Mouse (Mus musculus) heart, embryonic 16.5 days (tissue): Measurements from ENCODE around the gene Il9. TPM values are rescaled to one million over a fixed set of nuclear protein-coding genes. Genes with fewer than 3 reads are reported as not detected.
A peak's percentile ranks its signal among the peaks of the same experiment; 100 is the strongest.

Experiments
- ATAC-seq: fragments of 200-750 bp; cut with Nextera tagmentation; replicated peaks from 2 replicates; pipeline ENCODE4 v1.8.0; 2017; ENCODE audit warnings: moderate number of reproducible peaks; ENCODE audit not compliant: insufficient read depth, low FRiP score; ENCODE audit errors: extremely low read depth
- H3K27ac ChIP-seq: fragments of 300-500 bp; sonication (generic); 2 replicates; pipeline ENCODE4 v1.5.1; 2014; ENCODE audit warnings: mild to moderate bottlenecking, low read length, control low read depth, moderate library complexity
- H3K27me3 ChIP-seq: fragments of 300-500 bp; sonication (generic); 2 replicates; pipeline ENCODE4 v1.6.1; 2014; ENCODE audit warnings: low read length, mixed read lengths; ENCODE audit not compliant: control insufficient read depth, insufficient read depth
- H3K36me3 ChIP-seq: fragments of 300-500 bp; sonication (generic); 2 replicates; pipeline ENCODE4 v1.6.1; 2014; ENCODE audit not compliant: control insufficient read depth, insufficient read depth
- H3K4me1 ChIP-seq: fragments of 300-500 bp; sonication (generic); 2 replicates; pipeline ENCODE4 v1.6.1; 2014; ENCODE audit warnings: low read length, mixed read lengths; ENCODE audit not compliant: control insufficient read depth, insufficient read depth
- H3K4me2 ChIP-seq: fragments of 300-500 bp; sonication (generic); 2 replicates; pipeline ENCODE4 v1.6.1; 2014; ENCODE audit warnings: low read depth, mild to moderate bottlenecking, control low read depth, low read length
- H3K4me3 ChIP-seq: fragments of 300-500 bp; sonication (generic); 2 replicates; pipeline ENCODE4 v1.5.1; 2014; ENCODE audit warnings: mild to moderate bottlenecking, control low read depth, low read length
- H3K9ac ChIP-seq: fragments of 300-500 bp; sonication (generic); 2 replicates; pipeline ENCODE4 v1.6.1; 2014; ENCODE audit warnings: low read length, control low read depth
- H3K9me3 ChIP-seq: fragments of 300-500 bp; sonication (generic); replicated peaks from 2 replicates; pipeline ENCODE4 v1.6.1; 2016; ENCODE audit warnings: low read length; ENCODE audit not compliant: control insufficient read depth
- WGBS: fragments of 180-500 bp; shearing (Covaris S2); extraction: QIAGEN DNeasy Blood & Tissue Kit; methylation state at CpG from one replicate; pipeline ENCODE4 v1.1.7; 2014; 5-methylcytosine and 5-hydroxymethylcytosine counted together
- polyA plus RNA-seq: library from polyadenylated mRNA; unstranded; fragments of >200 nt; fragmentation: Nextera tagmentation; extraction: Ambion mirVana; gene quantifications from 2 replicates; pipeline ENCODE4 v1.2.1, GENCODE M21; 2015

Il9 gene
- polyA plus RNA-seq, 1 experiment from 2014 or later = not detected

DNA sequence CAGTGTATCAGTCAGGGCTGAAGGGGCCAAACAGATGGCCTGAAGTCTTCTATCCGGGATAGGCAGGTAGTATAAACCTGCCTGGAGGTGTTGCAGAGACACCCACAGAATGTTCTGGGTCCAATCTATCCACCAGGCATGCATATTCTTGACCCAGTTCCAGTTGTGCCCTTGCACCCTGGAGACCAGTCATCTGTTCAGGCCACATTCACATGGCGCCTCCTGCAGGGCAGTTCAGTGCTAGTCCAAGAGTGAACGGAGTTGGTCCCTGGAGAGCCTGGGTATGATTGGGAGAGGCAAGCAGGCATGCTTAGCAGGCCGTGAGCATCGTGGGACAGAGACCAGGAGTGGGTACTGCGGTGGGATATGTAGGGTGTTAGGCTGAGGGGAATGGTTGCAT, 4.0 kb downstream of the Il9 start:
- no peak overlapping the region for H3K4me2 ChIP-seq
- WGBS = 81% methylated on average over 6 of the region's 6 CpGs
- H3K36me3 ChIP-seq = no peaks in the 10 kb centered on the region
- no peak for ATAC-seq
- no peak overlapping the region for H3K9ac ChIP-seq
- H3K27me3 ChIP-seq = peaks cover 3% of the 10 kb centered on the region; the same call in 1 of the 2 replicates
- H3K27ac ChIP-seq = no peak overlapping the region
- no peaks in the 10 kb centered on the region for H3K9me3 ChIP-seq
- H3K4me3 ChIP-seq = no peak overlapping the region
- peaks cover 7% of the 10 kb centered on the region for H3K4me1 ChIP-seq

DNA sequence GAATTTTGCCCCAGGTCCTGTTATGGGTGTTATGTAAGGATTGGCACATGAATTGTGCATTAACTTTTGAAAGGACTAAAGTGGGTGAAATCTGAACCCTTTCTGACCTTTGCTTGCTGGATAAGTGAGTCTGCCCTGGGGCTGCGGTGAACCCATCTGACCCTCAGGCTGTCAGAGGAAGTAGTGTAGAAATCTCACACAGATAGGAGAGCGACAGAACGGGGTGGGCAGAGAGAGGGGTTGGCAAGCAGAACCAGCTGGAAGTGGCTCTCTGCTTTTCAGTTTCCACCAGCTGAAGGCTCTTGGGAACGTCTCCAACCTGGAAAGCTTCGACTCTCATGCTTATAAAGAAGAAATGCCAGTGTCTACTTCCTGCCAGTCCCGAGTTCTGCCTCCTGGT, 4.8 kb downstream of the Il9 start:
- Histone ChIP-seq H3K9ac (no peak overlapping the region), H3K9me3 (no peaks in the 10 kb centered on the region), H3K27me3 (peaks cover 3% of the 10 kb centered on the region; the same call in 1 of the 2 replicates), H3K4me1 (peaks cover 7% of the 10 kb centered on the region), H3K27ac (no peak overlapping the region), H3K4me2 (no peak overlapping the region), H3K4me3 (no peak overlapping the region), H3K36me3 (no peaks in the 10 kb centered on the region)
- 14% methylated on average over 6 of the region's 6 CpGs for WGBS
- ATAC-seq = no peak

- no peak; the same call in 1 of the 2 replicates for ATAC-seq
- H3K4me1 ChIP-seq = peaks cover 7% of the 10 kb centered on the region
- H3K4me3 ChIP-seq = no peak overlapping the region
These were observed 5.3 kb downstream of the Il9 start for GRCm38 (mm10) chr13:56476790-56477189.

DNA sequence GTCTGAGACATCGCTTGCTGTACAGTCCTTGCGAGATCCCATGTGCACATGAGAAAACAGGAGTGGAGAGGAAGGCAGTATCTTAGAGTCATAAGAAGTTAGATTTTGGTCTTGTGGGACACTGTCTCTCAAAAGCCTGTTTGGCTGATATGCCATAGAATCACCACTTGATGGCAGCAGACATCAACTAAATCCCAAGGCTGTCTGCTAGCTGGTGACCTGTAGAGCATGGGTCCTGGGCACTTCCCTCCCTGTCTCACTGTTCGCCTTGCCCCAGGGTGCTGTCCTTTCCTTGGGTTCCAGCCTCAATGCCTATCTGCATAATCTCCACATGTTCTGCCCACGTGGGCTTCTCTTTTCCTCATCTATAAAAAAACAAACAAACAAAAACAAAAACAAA, 6.7 kb downstream of the Il9 start:
- Histone ChIP-seq H3K36me3 (no peaks in the 10 kb centered on the region), H3K9ac (no peak overlapping the region), H3K9me3 (no peaks in the 10 kb centered on the region), H3K4me1 (peaks cover 7% of the 10 kb centered on the region), H3K4me2 (0 out of 2 replicates have a peak overlapping the region, but pooled peaks have one; percentile 6), H3K4me3 (no peak overlapping the region), H3K27me3 (peaks cover 3% of the 10 kb centered on the region; the same call in 1 of the 2 replicates), H3K27ac (no peak overlapping the region)
- WGBS = 29% methylated on average over 4 of the region's 4 CpGs
- peak; percentile 45; the same call in 1 of the 2 replicates for ATAC-seq

More at GRCm38 (mm10) chr13:56476790-56477189, 5.3 kb downstream of the Il9 start:
- no peak overlapping the region for H3K27ac ChIP-seq
- H3K27me3 ChIP-seq = peaks cover 3% of the 10 kb centered on the region; the same call in 1 of the 2 replicates
- no peaks in the 10 kb centered on the region for H3K36me3 ChIP-seq
- no peak overlapping the region for H3K4me2 ChIP-seq
- H3K9me3 ChIP-seq = no peaks in the 10 kb centered on the region
- WGBS = 58% methylated on average over 5 of the region's 5 CpGs
- no peak overlapping the region for H3K9ac ChIP-seq

GRCm38 (mm10) chr13:56472661-56473060, 9.4 kb downstream of the Il9 start:
- Histone ChIP-seq H3K4me3 (no peak overlapping the region), H3K9me3 (no peaks in the 10 kb centered on the region), H3K9ac (no peak overlapping the region), H3K27me3 (peaks cover 3% of the 10 kb centered on the region; the same call in 1 of the 2 replicates), H3K36me3 (no peaks in the 10 kb centered on the region), H3K27ac (no peak overlapping the region), H3K4me1 (peaks cover 4% of the 10 kb centered on the region), H3K4me2 (no peak overlapping the region)
- WGBS = 87% methylated on average over 9 of the region's 9 CpGs
- no peak for ATAC-seq

DNA sequence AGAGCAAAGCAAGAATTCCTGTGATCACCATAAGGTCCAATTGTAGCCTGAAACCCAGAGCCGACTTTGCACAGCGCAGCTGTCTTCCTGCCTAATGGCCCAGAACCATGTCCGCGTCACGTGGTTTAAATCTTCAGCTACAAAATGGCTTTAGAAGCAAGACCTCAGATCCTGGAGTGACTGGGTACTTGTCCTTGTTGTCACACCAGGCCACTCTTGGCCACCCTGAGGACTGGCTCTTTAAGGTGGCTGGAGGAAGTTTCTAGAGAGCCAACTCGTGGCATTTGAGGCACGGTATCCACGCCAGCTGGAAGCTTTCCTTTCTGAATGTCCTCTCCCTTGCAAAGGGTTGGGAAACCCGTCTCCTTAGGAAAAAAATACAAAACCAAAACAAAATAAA, 10.1 kb downstream of the Il9 start:
- Histone ChIP-seq H3K4me3 (no peak overlapping the region), H3K9ac (no peak overlapping the region), H3K4me2 (no peak overlapping the region), H3K27me3 (peaks cover 3% of the 10 kb centered on the region; the same call in 1 of the 2 replicates), H3K4me1 (no peaks in the 10 kb centered on the region), H3K27ac (no peak overlapping the region), H3K9me3 (no peaks in the 10 kb centered on the region), H3K36me3 (no peaks in the 10 kb centered on the region)
- ATAC-seq = no peak
- 73% methylated on average over 9 of the region's 9 CpGs for WGBS

- no peak overlapping the region for H3K4me2 ChIP-seq
- ATAC-seq = no peak
- no peak overlapping the region for H3K4me3 ChIP-seq
- H3K36me3 ChIP-seq = no peaks in the 10 kb centered on the region
- H3K9me3 ChIP-seq = no peaks in the 10 kb centered on the region
- H3K4me1 ChIP-seq = no peaks in the 10 kb centered on the region
- 79% methylated on average over 6 of the region's 6 CpGs for WGBS
- H3K27me3 ChIP-seq = peaks cover 3% of the 10 kb centered on the region; the same call in 1 of the 2 replicates
- no peak overlapping the region for H3K9ac ChIP-seq
- H3K27ac ChIP-seq = no peak overlapping the region
These were observed 10.8 kb downstream of the Il9 start for GRCm38 (mm10) chr13:56471211-56471610.

- Histone ChIP-seq H3K27ac (no peak overlapping the region), H3K27me3 (peaks cover 3% of the 10 kb centered on the region; the same call in 1 of the 2 replicates), H3K9me3 (no peaks in the 10 kb centered on the region), H3K36me3 (no peaks in the 10 kb centered on the region), H3K9ac (no peak overlapping the region), H3K4me3 (no peak overlapping the region), H3K4me2 (no peak overlapping the region), H3K4me1 (no peaks in the 10 kb centered on the region)
- WGBS = 85% methylated on average over 4 of the region's 4 CpGs
- ATAC-seq = no peak
These were observed 13.5 kb downstream of the Il9 start for GRCm38 (mm10) chr13:56468536-56468935.

DNA sequence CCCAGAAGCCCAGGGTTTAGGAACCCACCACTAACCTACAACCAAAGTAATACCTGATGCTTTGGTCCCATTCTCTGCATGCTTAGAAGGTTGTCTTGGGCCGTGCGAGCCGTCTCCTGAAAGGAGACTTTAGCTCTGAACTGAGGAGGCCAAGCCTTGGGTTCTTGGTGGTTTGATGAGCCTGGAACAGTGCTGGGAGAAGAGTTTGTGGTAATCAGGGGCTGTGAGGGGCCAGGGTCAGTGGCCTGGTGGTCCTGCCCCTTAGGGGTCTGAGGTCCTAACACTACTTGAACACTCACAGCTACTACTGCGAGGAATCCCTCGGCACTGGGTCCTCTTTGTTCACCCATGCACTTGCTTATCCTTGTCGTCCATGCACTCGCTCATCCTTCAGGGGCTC, 14.3 kb downstream of the Il9 start:
- 83% methylated on average over 7 of the region's 7 CpGs for WGBS
- H3K4me1 ChIP-seq = no peaks in the 10 kb centered on the region
- no peak overlapping the region for H3K4me3 ChIP-seq
- no peaks in the 10 kb centered on the region for H3K9me3 ChIP-seq
- ATAC-seq = no peak
- no peak overlapping the region for H3K27ac ChIP-seq
- H3K27me3 ChIP-seq = no peaks in the 10 kb centered on the region
- no peak overlapping the region for H3K4me2 ChIP-seq
- no peaks in the 10 kb centered on the region for H3K36me3 ChIP-seq
- H3K9ac ChIP-seq = no peak overlapping the region
